Mouse (Mus musculus): ENCODE results near the gene Cenpk.
A peak's percentile ranks its signal among the peaks of the same experiment; 100 is the strongest.
"Not testable (repeated sequence)": the region's sequence is repeated elsewhere in the genome, so short reads cannot be mapped to it uniquely, and the experiment has no call there.

Cenpk gene

DNA sequence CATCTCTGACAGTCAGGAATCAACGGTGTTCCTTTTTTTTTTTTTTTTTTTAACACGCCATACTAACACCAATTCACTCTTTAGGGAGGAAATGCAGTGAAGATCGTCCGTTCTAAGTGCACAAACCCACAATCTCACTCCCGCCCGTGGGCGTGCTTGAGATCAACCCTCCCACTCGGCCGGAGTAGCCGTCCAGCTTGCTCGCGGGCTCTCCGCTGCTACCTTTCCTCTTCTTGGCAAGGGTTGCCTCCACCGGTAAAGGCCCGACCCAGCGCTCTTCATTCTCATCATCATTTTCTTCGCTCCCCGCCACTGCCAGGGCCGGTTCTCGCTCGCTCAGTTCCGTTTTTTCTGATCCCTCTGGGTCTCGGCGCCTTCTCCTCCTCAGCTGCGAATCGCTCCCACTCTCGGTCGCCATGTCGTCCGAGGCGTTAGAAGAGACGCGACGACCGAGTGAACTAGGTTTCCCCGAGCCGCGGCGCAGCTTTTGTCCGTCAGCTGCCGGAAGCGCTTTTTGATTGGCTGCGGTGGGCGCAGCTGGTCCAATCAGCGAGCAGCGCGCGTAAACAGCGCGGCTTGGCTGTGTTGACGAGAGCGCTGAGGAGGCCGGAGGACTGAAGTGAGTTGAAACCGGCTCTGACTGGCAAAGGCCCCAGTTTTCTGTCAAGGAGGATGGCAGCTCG lies at the start of gene Cenpk, which contains the start of gene Ppwd1:
TSS of gene Cenpk (plus strand) at position 228 of the 683 bp plus-strand sequence.
TSS of gene Ppwd1 (minus strand) at position 460 of the 683 bp plus-strand sequence.
- DNase-seq (ENCODE audit: low read depth, low spot score), result peak; percentile 90

- peak; percentile 97 for DNase-seq (ENCODE audit: low read depth, low spot score)
Observed at GRCm38 (mm10) chr13:104178650-104179121, 49.7 kb upstream of the Cenpk start, which contains the start of gene Trim23. Gene Trim23 (plus strand): TSS chr13:104178797.

DNA sequence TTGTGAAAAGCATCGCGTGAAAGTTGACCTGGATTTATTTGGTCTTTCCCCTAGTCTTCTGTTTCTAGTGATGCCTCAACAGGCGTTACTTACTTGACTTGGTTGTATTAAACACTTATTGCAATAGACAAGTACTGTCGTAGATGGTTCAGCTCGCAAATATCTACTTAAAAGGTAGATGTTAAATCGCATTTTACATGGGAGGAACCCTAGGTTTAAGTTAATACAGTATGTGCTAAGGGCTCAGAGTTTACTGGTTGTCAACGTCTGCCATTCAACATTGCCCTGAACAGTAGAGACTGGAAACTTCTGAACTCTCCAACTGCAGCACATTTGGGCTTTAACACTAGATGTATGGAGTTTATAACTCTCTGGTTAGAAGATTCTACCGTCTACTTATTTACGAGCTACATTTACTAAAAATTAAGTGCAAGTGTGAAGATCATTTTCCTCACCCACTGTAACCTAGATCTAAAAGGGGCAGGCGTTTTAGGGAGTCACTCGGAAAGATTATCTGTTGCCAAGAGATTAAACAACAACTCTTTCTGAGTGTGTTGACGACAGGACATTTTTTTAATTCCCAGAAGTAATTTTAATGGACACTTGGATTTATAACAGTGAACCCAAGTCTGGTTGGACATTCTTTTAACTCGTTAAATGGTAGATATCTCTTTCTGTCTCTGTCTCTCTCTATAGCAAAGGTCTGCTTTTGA lies 49.1 kb upstream of the Cenpk start:
- no peak for DNase-seq (ENCODE audit: low read depth, low spot score)

- no peak for DNase-seq (ENCODE audit: low read depth, low spot score)
Observed at GRCm38 (mm10) chr13:104187357-104187756, 41.1 kb upstream of the Cenpk start.

DNA sequence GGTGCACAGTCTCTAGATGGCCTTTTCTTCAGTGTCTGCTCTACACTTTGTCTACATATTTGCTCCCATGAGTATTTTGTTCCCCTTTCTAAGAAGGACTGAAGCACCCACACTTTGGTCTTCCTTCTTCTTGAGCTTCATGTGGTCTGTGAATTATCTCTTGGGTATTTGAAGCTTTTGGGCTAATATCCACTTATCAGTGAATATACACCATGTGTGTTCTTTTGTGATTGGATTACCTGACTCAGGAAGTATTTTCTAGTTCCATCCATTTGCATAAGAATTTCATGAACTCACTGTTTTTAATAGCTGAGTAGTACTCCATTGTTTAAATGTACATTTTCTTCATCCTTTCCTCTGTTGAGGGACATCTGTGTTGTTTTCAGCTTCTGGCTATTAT lies 32.5 kb upstream of the Cenpk start:
- not testable (repeated sequence) for DNase-seq (ENCODE audit: low read depth, low spot score)

- DNase-seq (ENCODE audit: low read depth, low spot score), result no peak
Observed at GRCm38 (mm10) chr13:104204313-104204712, 24.1 kb upstream of the Cenpk start.

DNA sequence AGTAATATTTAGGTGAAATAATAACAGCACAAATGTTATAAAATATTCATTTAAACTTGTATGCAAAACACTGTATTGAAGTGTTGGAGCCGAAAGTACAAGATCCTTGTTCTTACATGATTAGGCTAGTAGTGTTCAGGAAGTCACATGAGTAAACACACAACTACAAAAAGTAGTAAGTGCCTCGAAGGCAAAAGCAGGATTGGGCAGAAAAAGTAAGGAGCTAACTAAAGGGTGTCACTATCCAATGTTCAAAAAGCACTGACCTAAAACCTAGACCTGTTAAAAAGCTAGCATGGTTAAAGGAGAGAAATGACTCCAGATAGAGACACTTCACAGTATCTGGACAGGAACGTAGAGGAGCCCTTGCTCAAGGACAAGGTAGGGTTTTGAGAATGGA lies 933 bp upstream of the Cenpk start:
- DNase-seq (ENCODE audit: low read depth, low spot score), result no peak

- DNase-seq (ENCODE audit: low read depth, low spot score), result no peak
Observed at GRCm38 (mm10) chr13:104229181-104229580, 770 bp downstream of the Cenpk start.

GRCm38 (mm10) chr13:104258997-104259396 lies 30.6 kb downstream of the Cenpk start:
- DNase-seq (ENCODE audit: low read depth, low spot score), result no peak

GRCm38 (mm10) chr13:104285031-104285431 lies 56.6 kb downstream of the Cenpk start:
- DNase-seq (ENCODE audit: low read depth, low spot score), result no peak

DNA sequence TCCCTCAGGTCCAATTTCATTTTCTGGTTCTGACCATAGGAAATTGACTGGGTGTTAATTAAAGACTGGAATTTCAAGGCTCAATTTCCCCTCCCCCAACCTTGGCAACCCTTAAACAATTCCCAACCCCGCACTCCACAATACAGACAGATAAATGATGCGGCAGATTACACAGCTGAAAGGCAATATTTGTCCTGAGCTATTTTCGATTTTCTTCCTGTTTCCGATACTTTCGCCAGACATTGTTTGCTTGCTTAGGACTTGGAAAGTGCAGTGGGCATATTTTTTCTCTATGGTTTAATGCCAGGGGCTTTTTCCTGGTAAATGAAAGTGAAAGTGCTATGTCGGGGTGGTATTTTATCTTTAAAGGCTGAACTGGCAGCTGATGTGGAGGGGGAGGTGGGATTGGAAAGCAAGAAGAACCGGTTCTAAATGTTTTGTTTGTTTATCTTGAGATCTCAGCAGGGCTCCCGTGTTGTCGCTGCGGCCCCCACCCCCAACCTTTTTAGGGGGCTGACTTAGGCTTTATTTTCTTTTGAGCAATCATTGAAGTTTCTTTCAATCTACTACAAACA lies 57.4 kb downstream of the Cenpk start:
- no peak for DNase-seq (ENCODE audit: low read depth, low spot score)

DNA sequence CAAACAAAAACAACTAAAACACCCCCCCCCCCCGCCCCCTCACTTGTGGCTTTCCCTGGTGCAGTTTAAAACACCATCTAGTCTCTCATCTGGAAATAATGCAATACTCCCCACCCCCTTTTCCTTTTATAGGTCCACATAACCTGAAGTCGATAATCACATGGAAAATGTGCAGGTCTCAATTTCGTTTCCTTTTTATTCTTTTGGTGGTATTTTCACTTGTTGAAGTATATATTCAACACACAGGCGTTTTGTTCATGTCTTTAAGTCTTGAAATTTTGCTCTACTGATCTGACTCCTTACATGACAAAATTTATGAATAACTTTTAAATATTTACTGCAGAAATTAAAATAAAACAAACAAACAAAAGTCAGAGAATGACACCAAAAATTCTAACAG lies 57.9 kb downstream of the Cenpk start:
- DNase-seq (ENCODE audit: low read depth, low spot score), result no peak

DNA sequence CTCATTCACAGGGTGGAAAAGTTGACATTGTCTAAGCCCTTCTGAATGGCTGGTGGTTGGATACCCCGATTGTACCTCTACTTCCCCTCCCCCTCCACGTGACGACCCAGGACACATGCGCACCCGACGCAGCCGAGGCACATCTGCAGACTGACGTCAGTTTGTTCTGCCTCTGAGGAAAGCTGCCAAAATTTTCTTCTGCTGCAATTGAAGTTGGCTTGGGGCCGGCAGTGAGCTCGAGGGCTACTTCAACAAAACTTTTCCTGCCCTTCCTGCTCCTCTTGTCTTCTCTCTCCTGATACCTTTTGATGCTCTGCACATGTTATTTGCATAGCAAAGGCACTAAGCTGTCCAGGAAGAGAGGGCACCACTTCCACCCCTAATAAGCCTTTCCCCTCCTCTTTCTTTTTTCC lies 58.5 kb downstream of the Cenpk start:
- DNase-seq (ENCODE audit: low read depth, low spot score), result no peak

GRCm38 (mm10) chr13:104287366-104288225 lies 59.2 kb downstream of the Cenpk start, which contains the start of gene Adamts6:
Gene Adamts6 (plus strand): TSS chr13:104287835.
- DNase-seq (ENCODE audit: low read depth, low spot score), result no peak

GRCm38 (mm10) chr13:104288226-104288859 lies 59.9 kb downstream of the Cenpk start:
- no peak for DNase-seq (ENCODE audit: low read depth, low spot score)

- no peak for DNase-seq (ENCODE audit: low read depth, low spot score)
Observed at GRCm38 (mm10) chr13:104289176-104289575, 60.8 kb downstream of the Cenpk start.

DNA sequence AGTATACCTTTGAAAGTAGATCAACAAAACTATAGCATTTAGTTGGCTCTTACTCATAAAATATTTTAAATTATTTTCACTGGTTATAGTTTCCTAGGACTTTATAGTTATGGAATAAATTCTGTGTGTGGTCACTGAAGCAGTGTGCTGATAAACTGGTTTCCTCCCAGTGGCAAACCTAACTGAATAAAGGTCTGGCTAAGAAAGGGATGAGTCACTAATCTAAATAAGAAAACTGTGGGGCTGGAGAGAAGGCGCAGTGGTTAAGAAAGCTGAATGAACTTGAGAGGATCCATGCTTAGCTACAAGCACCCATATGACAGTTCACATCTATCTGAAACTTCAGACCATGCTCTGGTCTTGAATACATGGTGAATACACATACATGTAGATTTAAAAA lies 67.1 kb downstream of the Cenpk start:
- no peak for DNase-seq (ENCODE audit: low read depth, low spot score)

Data from retina, adult 2 months (tissue).